Mouse (Mus musculus) gastrocnemius, adult 2 months (tissue): ENCODE data around the gene Zfp78. TPM values are rescaled to one million over a fixed set of nuclear protein-coding genes. Genes with fewer than 3 reads are reported as not detected.
"Not testable (repeated sequence)": the region's sequence is repeated elsewhere in the genome, so short reads cannot be mapped to it uniquely, and the experiment has no call there.

Experiments used
- DNase-seq: peaks from one replicate; pipeline ENCODE4 v3.0.0; 2022
- H3K27ac ChIP-seq: fragments of 200-600 bp; 2 replicates; pipeline ENCODE4 v1.8.1; 2022; ENCODE audit warnings: mild to moderate bottlenecking
- H3K4me3 ChIP-seq: fragments of 200-600 bp; 2 replicates; pipeline ENCODE4 v1.8.1; 2022; ENCODE audit warnings: mild to moderate bottlenecking, moderate library complexity
- CTCF ChIP-seq: fragments of 200-600 bp; IDR thresholded peaks from 2 replicates; pipeline ENCODE4 v1.8.1; 2022; ENCODE audit warnings: antibody characterized with exemption, mild to moderate bottlenecking, moderate library complexity
- intact Hi-C: fragments of 180-260 bp; cut with DNase I; formaldehyde crosslinking; loops from one replicate; pipeline ENCODE4 v1.15.1; 2025
- total RNA-seq, 2 experiments: library from RNA; stranded (reverse); gene quantifications; 2 replicates each; pipeline ENCODE4 v1.2.3; 2021

Zfp78 gene
- total RNA-seq, 2 experiments from 2014 or later, result 2.1 to 2.4 TPM

- no peak for TF ChIP-seq CTCF
- H3K4me3 ChIP-seq, result peak overlapping the region; percentile 81
- H3K27ac ChIP-seq, result peak overlapping the region; percentile 92
- peak; percentile 98 for DNase-seq
- intact Hi-C loops, result loop anchor here (2.0 to 10.0 kb wide), 6 partner anchors 20 to 555 kb away; partner anchors contain the start of genes Gm20715, Zfp28, Zfp667 and Zim1
Measured at GRCm38 (mm10) chr7:6362268-6363046, 623 bp upstream of the Zfp78 start.

- no peak for DNase-seq
- intact Hi-C loops, result loop anchor here (5.0 to 10.0 kb wide), 5 partner anchors 48 to 553 kb away; partner anchors contain the start of genes Gm20715, Zfp667 and Zim1
- H3K4me3 ChIP-seq, result no peak overlapping the region
- H3K27ac ChIP-seq, result no peak overlapping the region
- no peak for TF ChIP-seq CTCF
Measured at GRCm38 (mm10) chr7:6364761-6365160, 1.7 kb downstream of the Zfp78 start.

GRCm38 (mm10) chr7:6367185-6367584 is 4.1 kb downstream of the Zfp78 start:
- no peak for TF ChIP-seq CTCF
- DNase-seq, result no peak
- no peak overlapping the region for H3K4me3 ChIP-seq
- H3K27ac ChIP-seq, result no peak overlapping the region
- intact Hi-C loops, result loop anchor here (10.0 kb wide), 2 partner anchors 82 to 328 kb away; partner anchors contain the start of genes Zfp667 and Zim1

GRCm38 (mm10) chr7:6368146-6368545 is 5.1 kb downstream of the Zfp78 start:
- H3K4me3 ChIP-seq, H3K27ac ChIP-seq, DNase-seq: not testable (repeated sequence)
- intact Hi-C loops, result loop anchor here (10.0 kb wide), 2 partner anchors 83 to 327 kb away; partner anchors contain the start of genes Zfp667 and Zim1

GRCm38 (mm10) chr7:6369460-6369859 is 6.4 kb downstream of the Zfp78 start:
- TF ChIP-seq CTCF, result no peak
- DNase-seq, result no peak
- Histone ChIP-seq H3K4me3 (no peak overlapping the region), H3K27ac (no peak overlapping the region)
- intact Hi-C loops, result loop anchor here (10.0 kb wide), 2 partner anchors 85 to 325 kb away; partner anchors contain the start of genes Zfp667 and Zim1

- no peak overlapping the region for H3K4me3 ChIP-seq
- TF ChIP-seq CTCF, result no peak
- DNase-seq, result no peak
- intact Hi-C loops, result no loop called here
- H3K27ac ChIP-seq, result no peak overlapping the region
Measured at GRCm38 (mm10) chr7:6372993-6373392, 9.9 kb downstream of the Zfp78 start.

GRCm38 (mm10) chr7:6378441-6378840 is 15.4 kb downstream of the Zfp78 start:
- Histone ChIP-seq H3K27ac (no peak overlapping the region), H3K4me3 (no peak overlapping the region)
- no peak for TF ChIP-seq CTCF
- DNase-seq, result no peak
- intact Hi-C loops, result no loop called here

- H3K27ac ChIP-seq, result no peak overlapping the region
- H3K4me3 ChIP-seq, result no peak overlapping the region
- no peak for DNase-seq
- peak; percentile 19; the same call in 1 of the 2 replicates for TF ChIP-seq CTCF
- intact Hi-C loops, result no loop called here
Measured at GRCm38 (mm10) chr7:6381431-6381830, 18.4 kb downstream of the Zfp78 start.

GRCm38 (mm10) chr7:6383044-6383455 is 20.0 kb downstream of the Zfp78 start, which contains the start of gene Zfp28:
Gene Zfp28, plus strand, starts transcription at chr7:6383295.
- H3K27ac ChIP-seq, result peak within 1 kb of the TSS; percentile 67
- peak within 1 kb of the TSS; percentile 79 for H3K4me3 ChIP-seq
- TF ChIP-seq CTCF, result 0 out of 2 replicates have a peak, but pooled peaks have one; percentile 10
- intact Hi-C loops, result loop anchor here (2.0 kb wide), 2 partner anchors 16 to 20 kb away; partner anchors contain the start of genes Smim17 and Zfp78
- peak; percentile 96 for DNase-seq

- no peak overlapping the region for H3K27ac ChIP-seq
- DNase-seq, result no peak
- no peak for TF ChIP-seq CTCF
- H3K4me3 ChIP-seq, result peak overlapping the region; percentile 79
- intact Hi-C loops, result no loop called here
Measured at GRCm38 (mm10) chr7:6384011-6384410, 20.9 kb downstream of the Zfp78 start.

GRCm38 (mm10) chr7:6386995-6387394 is 23.9 kb downstream of the Zfp78 start:
- no peak overlapping the region for H3K27ac ChIP-seq
- no peak for TF ChIP-seq CTCF
- no peak overlapping the region for H3K4me3 ChIP-seq
- peak; percentile 55 for DNase-seq
- intact Hi-C loops, result no loop called here

GRCm38 (mm10) chr7:6388971-6389370 is 25.9 kb downstream of the Zfp78 start:
- DNase-seq, result no peak
- intact Hi-C loops, result no loop called here
- TF ChIP-seq CTCF, result no peak
- Histone ChIP-seq H3K27ac (no peak overlapping the region), H3K4me3 (no peak overlapping the region)

GRCm38 (mm10) chr7:6389449-6389848 is 26.4 kb downstream of the Zfp78 start:
- no peak for TF ChIP-seq CTCF
- intact Hi-C loops, result no loop called here
- H3K4me3 ChIP-seq, result no peak overlapping the region
- H3K27ac ChIP-seq, result no peak overlapping the region
- no peak for DNase-seq
